Mouse (Mus musculus) mammary gland, adult 2 months (tissue): Measurements from ENCODE around the gene Prss56. TPM values are rescaled to one million over a fixed set of nuclear protein-coding genes. Genes with fewer than 3 reads are reported as not detected.

Experiments used
- polyA plus RNA-seq: library from polyadenylated mRNA; depleted of rRNA; stranded (reverse); fragments of >200 nt; gene quantifications from 2 replicates; pipeline ENCODE4 v1.2.3, GENCODE M21; 2012; ENCODE audit warnings: low replicate concordance; rRNA removed

The Prss56 gene
- polyA plus RNA-seq: not detected in 2 replicates

GRCm38 (mm10) chr1:87183013-87183412 is at the start of gene Prss56:
Gene Prss56 (plus strand): TSS chr1:87183313.

GRCm38 (mm10) chr1:87156199-87156587 is 26.9 kb upstream of the Prss56 start, which contains the start of gene Ecel1:
Gene Ecel1 (minus strand): TSS chr1:87156521.

GRCm38 (mm10) chr1:87190429-87190828 is 7.3 kb downstream of the Prss56 start, which contains the start of gene Chrnd:
Gene Chrnd (plus strand): TSS chr1:87190607.

GRCm38 (mm10) chr1:87204465-87204864 is 21.4 kb downstream of the Prss56 start, which contains the start of gene Chrng:
Gene Chrng (plus strand): TSS chr1:87204657.

GRCm38 (mm10) chr1:87213735-87214704 is 30.9 kb downstream of the Prss56 start, which contains the start of gene Eif4e2:
Gene Eif4e2 (plus strand): TSS chr1:87213914.

Other genes with a start within 250 kb of the Prss56 start
- gene Alppl2, start 93.4 kb upstream of the Prss56 start, polyA plus RNA-seq: not detected in 2 replicates
- not detected in 2 replicates for gene Alpi, start 81.7 kb upstream of the Prss56 start, polyA plus RNA-seq
- not detected in 2 replicates for gene Akp3, start 58.3 kb upstream of the Prss56 start, polyA plus RNA-seq
- gene Ecel1, start 26.8 kb upstream of the Prss56 start, polyA plus RNA-seq: 0.04 and 0.50 TPM in 2 replicates
- gene Chrnd, start 7.3 kb downstream of the Prss56 start, polyA plus RNA-seq: 0.43 TPM in 1 of 2 replicates, not detected in the other
- gene Chrng, start 21.3 kb downstream of the Prss56 start, polyA plus RNA-seq: 0.04 TPM in 1 of 2 replicates, not detected in the other
- 23.4 and 41.1 TPM in 2 replicates for gene Eif4e2, start 30.6 kb downstream of the Prss56 start, polyA plus RNA-seq
- gene Efhd1, start 81.0 kb downstream of the Prss56 start, polyA plus RNA-seq: 48.2 and 52.3 TPM in 2 replicates
- gene Gigyf2, start 143.7 kb downstream of the Prss56 start, polyA plus RNA-seq: 22.4 and 36.9 TPM in 2 replicates
- gene Kcnj13, start 211.4 kb downstream of the Prss56 start, polyA plus RNA-seq: 0.17 and 1.0 TPM in 2 replicates